Mouse (Mus musculus): ENCODE data around the gene Smim9. TPM values are rescaled to one million over a fixed set of nuclear protein-coding genes. Genes with fewer than 3 reads are reported as not detected.

Smim9 gene
- polyA plus RNA-seq, 1 experiment: 7.7 TPM

DNA sequence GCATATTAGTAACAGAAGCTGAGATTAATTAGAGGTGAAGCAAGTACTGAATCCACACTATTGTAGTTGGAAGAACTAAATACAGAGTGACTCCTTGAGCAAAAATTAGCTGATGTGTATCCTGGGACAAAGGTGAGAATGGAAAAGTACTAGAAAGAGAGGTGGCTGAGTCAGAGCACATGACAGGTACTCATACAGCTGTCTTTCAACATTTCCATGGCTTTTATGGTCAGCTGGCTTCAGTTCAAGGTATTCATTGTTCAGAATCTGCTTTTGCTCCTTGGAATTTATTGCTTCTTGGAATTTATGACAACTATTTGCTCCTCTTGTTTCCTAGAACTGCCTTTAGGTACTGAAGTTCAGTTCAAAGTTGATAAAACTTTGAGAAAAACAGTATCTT, 26.6 kb downstream of the Smim9 start:
- Histone ChIP-seq H3K27me3 (ENCODE audit: control insufficient read depth, insufficient read depth, low read length) (no peaks in the 10 kb centered on the region), H3K27ac (ENCODE audit: control insufficient read depth, insufficient read depth, low read depth, low read length) (no peak overlapping the region), H3K36me3 (ENCODE audit: control insufficient read depth, insufficient read depth, low read length) (no peaks in the 10 kb centered on the region), H3K4me1 (ENCODE audit: control insufficient read depth, insufficient read depth, low read length) (no peaks in the 10 kb centered on the region), H3K4me3 (ENCODE audit: control insufficient read depth, low read depth, low read length) (no peak overlapping the region)
- no peak for TF ChIP-seq CTCF (IDR thresholded peaks at IDR 0.05; ENCODE audit: control insufficient read depth, insufficient read depth, insufficient replicate concordance, low read depth, low read length)
- TF ChIP-seq POLR2A (IDR thresholded peaks at IDR 0.05; ENCODE audit: control insufficient read depth, low read depth, low read length): no peak

DNA sequence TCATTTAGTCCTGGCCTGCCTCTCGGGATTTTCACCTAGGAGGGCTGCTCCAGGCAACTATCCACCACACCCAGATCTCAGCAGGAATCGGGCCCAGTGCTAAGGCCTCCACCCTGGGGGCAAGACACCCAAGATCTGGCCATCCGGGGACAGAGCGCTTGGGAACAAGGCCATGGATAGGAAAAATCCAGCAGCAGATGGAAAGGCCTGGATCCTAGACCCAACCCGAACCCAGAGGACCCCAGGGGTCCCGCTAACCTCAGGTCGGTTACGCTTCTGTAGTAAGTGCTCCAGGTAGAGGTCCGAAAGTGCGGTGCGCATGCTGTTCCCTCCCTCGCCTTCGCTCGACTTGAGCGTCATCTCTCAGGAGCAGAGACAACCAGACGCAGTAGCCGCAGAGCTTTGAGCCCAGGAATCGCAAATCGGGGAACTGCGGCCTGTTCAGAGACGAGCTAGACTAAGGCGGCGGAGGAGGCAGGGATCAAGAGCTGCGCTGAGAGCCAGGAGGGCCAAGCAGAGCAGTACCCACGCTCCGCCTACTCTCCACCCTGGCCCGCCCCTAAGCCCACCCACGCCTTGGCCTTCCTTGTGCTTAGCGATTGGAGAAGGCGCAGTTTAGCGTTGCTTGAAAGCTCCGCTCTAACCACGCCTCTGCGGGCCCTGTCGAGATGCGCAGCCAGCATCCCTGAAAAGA, 33.0 kb downstream of the Smim9 start, which contains the start of gene Mpp1:
Mpp1 (minus strand) TSS at position 550 of the 694 bp plus-strand sequence.
- H3K27ac ChIP-seq (ENCODE audit: control insufficient read depth, insufficient read depth, low read depth, low read length): 0 out of 2 replicates have a peak within 1 kb of the TSS, but pooled peaks have one; percentile 24
- no peaks in the 10 kb centered on the region for H3K36me3 ChIP-seq (ENCODE audit: control insufficient read depth, insufficient read depth, low read length)
- no peaks in the 10 kb centered on the region for H3K27me3 ChIP-seq (ENCODE audit: control insufficient read depth, insufficient read depth, low read length)
- H3K4me3 ChIP-seq (ENCODE audit: control insufficient read depth, low read depth, low read length): peak within 1 kb of the TSS; percentile 77
- no peak for TF ChIP-seq CTCF (IDR thresholded peaks at IDR 0.05; ENCODE audit: control insufficient read depth, insufficient read depth, insufficient replicate concordance, low read depth, low read length)
- TF ChIP-seq POLR2A (IDR thresholded peaks at IDR 0.05; ENCODE audit: control insufficient read depth, low read depth, low read length): no peak
- no peaks in the 10 kb centered on the region for H3K4me1 ChIP-seq (ENCODE audit: control insufficient read depth, insufficient read depth, low read length)

DNA sequence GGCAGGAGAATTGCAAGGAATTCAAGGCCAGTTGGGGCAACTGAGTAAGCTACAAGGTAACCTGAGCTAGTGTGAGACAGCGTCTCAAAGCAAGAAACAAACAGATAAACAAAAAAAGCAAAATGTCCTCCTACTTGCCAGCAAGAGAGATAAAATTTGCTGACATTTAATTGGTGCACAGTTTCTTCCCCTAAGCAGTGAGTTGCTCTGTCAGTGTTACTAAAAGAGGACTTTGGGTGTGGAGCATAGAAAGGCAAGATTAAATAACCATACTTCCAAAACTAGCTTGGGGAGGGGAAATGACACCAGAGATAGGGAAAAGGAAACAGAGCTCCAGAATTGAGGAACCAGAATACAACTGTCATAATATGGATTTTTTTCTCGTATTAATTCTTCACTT, 34.1 kb downstream of the Smim9 start:
- no peak overlapping the region for H3K4me3 ChIP-seq (ENCODE audit: control insufficient read depth, low read depth, low read length)
- H3K4me1 ChIP-seq (ENCODE audit: control insufficient read depth, insufficient read depth, low read length): no peaks in the 10 kb centered on the region
- no peak for TF ChIP-seq CTCF (IDR thresholded peaks at IDR 0.05; ENCODE audit: control insufficient read depth, insufficient read depth, insufficient replicate concordance, low read depth, low read length)
- TF ChIP-seq POLR2A (IDR thresholded peaks at IDR 0.05; ENCODE audit: control insufficient read depth, low read depth, low read length): no peak
- no peak overlapping the region for H3K27ac ChIP-seq (ENCODE audit: control insufficient read depth, insufficient read depth, low read depth, low read length)
- no peaks in the 10 kb centered on the region for H3K27me3 ChIP-seq (ENCODE audit: control insufficient read depth, insufficient read depth, low read length)
- no peaks in the 10 kb centered on the region for H3K36me3 ChIP-seq (ENCODE audit: control insufficient read depth, insufficient read depth, low read length)

DNA sequence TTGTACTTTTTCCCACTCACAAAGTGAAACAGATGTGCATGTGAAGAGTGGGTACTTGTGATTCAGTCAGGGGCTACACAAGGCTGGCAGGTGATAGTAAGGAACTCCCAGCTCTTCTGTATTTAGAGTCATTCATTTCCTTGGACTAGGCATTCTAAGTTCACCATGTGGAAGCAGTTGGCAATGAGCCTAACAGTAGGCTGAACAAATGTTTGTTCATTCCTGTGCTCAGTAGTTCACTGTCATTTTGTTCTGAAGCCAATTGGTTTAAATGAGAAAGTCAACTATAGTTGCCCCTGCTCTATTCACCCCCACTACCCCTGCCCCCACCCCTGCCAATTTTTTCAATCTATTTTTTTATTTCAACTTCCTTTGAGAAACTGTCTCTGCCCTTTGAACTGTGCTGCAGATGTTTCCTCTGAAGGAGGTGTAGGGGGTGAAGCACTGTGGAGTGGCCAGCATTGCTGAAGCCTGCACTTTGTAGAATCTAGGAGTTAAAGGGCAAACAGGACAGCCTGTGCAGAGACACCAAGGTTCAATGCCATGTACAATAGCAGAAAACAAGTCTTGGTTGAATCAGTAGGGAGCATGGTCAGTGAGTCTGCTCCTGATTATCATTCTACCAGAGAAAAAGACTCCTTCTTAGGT, 35.1 kb downstream of the Smim9 start:
- Histone ChIP-seq H3K27me3 (ENCODE audit: control insufficient read depth, insufficient read depth, low read length) (no peaks in the 10 kb centered on the region), H3K4me3 (ENCODE audit: control insufficient read depth, low read depth, low read length) (no peak overlapping the region), H3K4me1 (ENCODE audit: control insufficient read depth, insufficient read depth, low read length) (no peaks in the 10 kb centered on the region), H3K36me3 (ENCODE audit: control insufficient read depth, insufficient read depth, low read length) (no peaks in the 10 kb centered on the region), H3K27ac (ENCODE audit: control insufficient read depth, insufficient read depth, low read depth, low read length) (no peak overlapping the region)
- TF ChIP-seq CTCF (IDR thresholded peaks at IDR 0.05; ENCODE audit: control insufficient read depth, insufficient read depth, insufficient replicate concordance, low read depth, low read length) (no peak), POLR2A (IDR thresholded peaks at IDR 0.05; ENCODE audit: control insufficient read depth, low read depth, low read length) (no peak)

DNA sequence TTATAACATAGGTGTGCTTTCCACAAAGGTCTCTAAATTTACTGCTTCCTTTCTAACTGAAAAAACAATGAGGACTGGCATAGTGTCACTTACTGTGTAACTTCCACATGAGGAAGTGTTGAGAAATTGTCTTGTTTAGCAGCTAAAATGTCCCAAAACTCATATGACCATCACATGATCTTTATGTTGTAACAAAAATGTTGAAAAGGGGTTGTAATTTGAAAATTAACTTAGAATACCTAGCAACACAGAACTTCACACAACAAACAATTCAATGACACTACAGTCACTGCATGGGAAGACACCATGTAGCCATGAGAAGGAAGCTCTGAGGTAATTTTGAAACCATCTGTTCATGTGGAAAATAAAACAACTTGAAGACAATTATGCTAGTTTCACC, 36.7 kb downstream of the Smim9 start:
- TF ChIP-seq POLR2A (IDR thresholded peaks at IDR 0.05; ENCODE audit: control insufficient read depth, low read depth, low read length): no peak
- H3K27ac ChIP-seq (ENCODE audit: control insufficient read depth, insufficient read depth, low read depth, low read length): no peak overlapping the region
- H3K36me3 ChIP-seq (ENCODE audit: control insufficient read depth, insufficient read depth, low read length): no peaks in the 10 kb centered on the region
- H3K4me1 ChIP-seq (ENCODE audit: control insufficient read depth, insufficient read depth, low read length): no peaks in the 10 kb centered on the region
- no peaks in the 10 kb centered on the region for H3K27me3 ChIP-seq (ENCODE audit: control insufficient read depth, insufficient read depth, low read length)
- no peak overlapping the region for H3K4me3 ChIP-seq (ENCODE audit: control insufficient read depth, low read depth, low read length)

DNA sequence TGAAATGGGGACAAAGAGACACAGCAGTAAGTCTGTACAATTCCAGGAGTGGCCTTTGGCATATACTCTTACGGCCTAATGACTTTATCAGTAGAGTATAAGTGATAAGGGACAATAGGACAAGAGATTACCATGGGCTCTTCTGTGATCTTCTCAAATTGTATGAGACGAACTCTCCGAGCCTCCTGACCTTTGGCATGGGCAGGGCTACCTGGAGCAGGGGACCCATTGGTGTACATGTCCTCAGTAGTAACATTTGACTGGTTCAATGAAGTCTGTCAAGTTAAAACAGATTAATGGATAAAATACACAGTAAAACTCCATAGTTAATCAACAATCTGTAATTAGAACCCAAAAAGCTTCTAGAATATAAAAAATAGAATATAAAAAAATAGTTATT, 38.0 kb downstream of the Smim9 start:
- no peaks in the 10 kb centered on the region for H3K36me3 ChIP-seq (ENCODE audit: control insufficient read depth, insufficient read depth, low read length)
- no peak overlapping the region for H3K27ac ChIP-seq (ENCODE audit: control insufficient read depth, insufficient read depth, low read depth, low read length)
- TF ChIP-seq POLR2A (IDR thresholded peaks at IDR 0.05; ENCODE audit: control insufficient read depth, low read depth, low read length): no peak
- TF ChIP-seq CTCF (IDR thresholded peaks at IDR 0.05; ENCODE audit: control insufficient read depth, insufficient read depth, insufficient replicate concordance, low read depth, low read length): no peak
- no peaks in the 10 kb centered on the region for H3K4me1 ChIP-seq (ENCODE audit: control insufficient read depth, insufficient read depth, low read length)
- H3K27me3 ChIP-seq (ENCODE audit: control insufficient read depth, insufficient read depth, low read length): no peaks in the 10 kb centered on the region
- H3K4me3 ChIP-seq (ENCODE audit: control insufficient read depth, low read depth, low read length): no peak overlapping the region

DNA sequence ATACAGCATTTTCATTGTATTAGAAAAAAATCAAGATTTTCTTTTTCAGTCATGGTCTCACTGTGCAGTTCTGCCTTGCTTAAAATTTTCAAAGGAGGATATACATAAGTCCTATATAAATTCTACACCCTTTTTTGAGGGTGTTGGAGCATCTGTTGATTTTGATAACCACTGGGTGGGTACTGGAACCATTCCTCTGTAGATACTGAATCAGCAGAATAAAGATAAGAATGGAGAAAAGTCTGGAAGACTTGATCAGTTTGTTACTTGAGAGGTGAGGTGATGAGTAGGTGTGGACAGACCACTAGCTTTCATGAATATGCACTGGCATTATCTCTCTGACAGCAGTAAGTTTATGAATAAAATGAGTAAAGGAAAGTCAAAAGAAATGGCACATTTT, 48.0 kb downstream of the Smim9 start:
- TF ChIP-seq POLR2A (IDR thresholded peaks at IDR 0.05; ENCODE audit: control insufficient read depth, low read depth, low read length) (no peak), CTCF (IDR thresholded peaks at IDR 0.05; ENCODE audit: control insufficient read depth, insufficient read depth, insufficient replicate concordance, low read depth, low read length) (no peak)
- H3K27ac ChIP-seq (ENCODE audit: control insufficient read depth, insufficient read depth, low read depth, low read length): no peak overlapping the region

More for the DNA sequence above, 48.0 kb downstream of the Smim9 start:
- H3K36me3 ChIP-seq (ENCODE audit: control insufficient read depth, insufficient read depth, low read length): no peaks in the 10 kb centered on the region
- H3K4me3 ChIP-seq (ENCODE audit: control insufficient read depth, low read depth, low read length): no peak overlapping the region
- H3K27me3 ChIP-seq (ENCODE audit: control insufficient read depth, insufficient read depth, low read length): no peaks in the 10 kb centered on the region
- no peaks in the 10 kb centered on the region for H3K4me1 ChIP-seq (ENCODE audit: control insufficient read depth, insufficient read depth, low read length)
